Mouse (Mus musculus) gastrocnemius, postnatal 10 days (tissue): ENCODE results near the gene Ddias. TPM values are rescaled to one million over a fixed set of nuclear protein-coding genes. Genes with fewer than 3 reads are reported as not detected.

Experiments used
- DNase-seq: peaks from one replicate; pipeline ENCODE4 v3.0.0; 2021; ENCODE audit warnings: mixed read lengths
- total RNA-seq, 2 experiments: library from RNA; stranded (reverse); gene quantifications; 2 replicates each; pipeline ENCODE4 v1.2.3; 2021

Gene Ddias
- total RNA-seq, 2 experiments from 2014 or later, result 0.82 to 1.4 TPM

DNA sequence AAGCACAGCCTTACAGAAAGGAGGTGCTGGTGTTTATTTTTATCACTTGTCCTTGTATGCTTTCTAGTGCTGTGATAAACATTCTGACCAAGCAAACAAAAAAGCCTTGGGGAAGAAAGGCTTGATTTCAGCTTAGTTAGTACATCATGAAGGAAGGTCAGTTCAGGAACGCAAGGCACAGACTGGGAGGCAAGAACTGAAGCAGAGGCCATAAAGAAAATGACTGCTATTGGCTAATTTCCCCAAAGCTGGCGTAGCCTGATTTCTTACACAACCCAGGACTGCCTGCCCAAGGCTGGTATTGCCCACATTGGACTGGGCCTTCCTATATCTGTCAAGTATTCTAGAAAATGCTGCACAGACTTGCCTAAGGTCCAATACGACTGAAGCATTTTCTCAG is 25.8 kb downstream of the Ddias start:
- no peak for DNase-seq

DNA sequence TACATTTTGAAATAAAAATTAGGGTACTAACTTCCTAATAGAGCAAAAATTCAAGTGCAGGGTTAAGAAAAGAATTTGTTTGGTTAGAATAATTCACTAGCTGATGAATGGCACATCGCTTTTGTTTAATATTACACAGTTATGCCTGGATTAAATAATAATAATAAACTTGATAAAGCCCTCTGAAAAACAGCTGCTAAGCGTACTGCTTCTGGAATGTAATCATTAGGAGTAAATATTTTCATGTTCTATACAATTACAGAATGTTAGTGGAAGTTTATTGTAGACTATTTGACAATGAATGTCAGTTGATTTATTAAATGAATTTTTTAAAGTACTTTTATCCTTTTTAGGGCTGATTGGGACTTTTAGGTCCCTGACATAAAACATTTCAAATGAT is 31.8 kb downstream of the Ddias start:
- no peak for DNase-seq

DNA sequence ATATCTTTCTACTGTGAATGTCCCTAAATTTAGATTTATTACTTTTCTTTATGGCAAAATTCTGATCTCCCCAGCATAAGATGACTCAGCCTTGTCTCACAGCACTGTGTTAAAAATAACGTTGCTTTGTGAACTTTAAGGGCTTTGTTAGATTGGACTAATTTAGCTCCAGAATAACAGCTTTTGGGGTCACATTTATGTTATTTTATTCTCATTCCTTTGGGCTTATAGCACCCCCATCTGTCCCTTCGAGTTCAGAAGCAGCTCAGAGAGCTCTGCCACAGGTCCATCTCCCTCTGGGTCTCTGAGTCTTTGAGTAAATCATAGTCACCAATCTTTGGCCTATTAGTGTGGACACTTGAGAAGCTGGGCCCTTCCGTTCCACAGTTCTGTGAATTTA is 36.1 kb downstream of the Ddias start:
- DNase-seq, result no peak

DNA sequence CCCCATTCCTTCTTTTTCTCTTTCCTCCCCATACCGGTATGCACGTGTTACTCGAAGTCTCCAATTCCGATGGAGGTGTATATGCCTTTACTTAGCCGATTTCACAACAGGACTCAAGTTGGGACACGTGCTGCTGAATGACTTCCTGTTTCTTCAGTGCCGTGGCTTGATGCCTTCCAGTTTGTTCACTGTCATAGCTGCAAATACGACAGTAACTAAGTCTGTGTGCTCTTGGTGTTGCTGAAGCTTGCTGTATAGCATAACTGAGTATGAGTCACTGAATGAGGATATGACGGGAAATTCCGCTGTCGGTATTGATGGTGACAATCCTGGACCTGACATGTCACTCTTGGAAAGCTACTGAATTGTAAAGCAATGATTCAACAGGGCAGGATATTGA is 36.8 kb downstream of the Ddias start:
- no peak for DNase-seq

DNA sequence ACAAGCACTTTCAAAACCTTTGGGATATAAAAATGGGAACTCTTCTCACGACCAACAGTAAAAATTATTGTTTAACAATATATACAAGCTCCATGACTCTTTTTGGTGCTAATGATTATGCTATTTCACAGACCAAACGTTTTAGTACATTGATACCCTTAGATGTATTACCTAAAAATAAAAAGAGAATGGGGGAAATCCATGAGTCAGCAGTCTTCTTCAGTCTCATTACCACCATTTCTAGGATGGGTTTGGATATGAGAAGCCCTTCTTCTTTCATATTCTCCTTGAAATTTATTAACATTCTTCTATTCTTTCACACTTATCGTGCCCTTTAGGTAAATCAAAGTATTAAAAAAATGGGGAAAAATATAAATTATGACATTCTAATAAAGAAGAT is 37.6 kb downstream of the Ddias start:
- no peak for DNase-seq

DNA sequence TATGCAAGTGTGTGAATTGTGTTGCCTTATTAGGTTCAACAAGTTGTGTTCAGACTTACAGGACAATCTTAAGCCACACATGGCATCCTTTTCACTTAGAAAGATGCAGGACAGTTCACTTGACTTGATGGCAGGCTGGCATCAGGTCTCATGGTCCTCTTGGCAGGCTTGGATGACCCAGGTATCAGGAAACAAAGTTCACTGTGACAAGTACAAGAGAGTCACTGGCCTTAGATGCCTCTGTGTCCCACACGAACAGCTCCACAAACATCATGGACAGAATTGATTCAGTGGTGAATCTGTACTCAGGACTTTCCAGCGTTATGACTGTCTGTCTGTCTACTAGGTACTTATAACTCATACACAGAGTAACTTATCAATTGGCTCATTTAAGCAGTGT is 39.7 kb downstream of the Ddias start:
- no peak for DNase-seq

DNA sequence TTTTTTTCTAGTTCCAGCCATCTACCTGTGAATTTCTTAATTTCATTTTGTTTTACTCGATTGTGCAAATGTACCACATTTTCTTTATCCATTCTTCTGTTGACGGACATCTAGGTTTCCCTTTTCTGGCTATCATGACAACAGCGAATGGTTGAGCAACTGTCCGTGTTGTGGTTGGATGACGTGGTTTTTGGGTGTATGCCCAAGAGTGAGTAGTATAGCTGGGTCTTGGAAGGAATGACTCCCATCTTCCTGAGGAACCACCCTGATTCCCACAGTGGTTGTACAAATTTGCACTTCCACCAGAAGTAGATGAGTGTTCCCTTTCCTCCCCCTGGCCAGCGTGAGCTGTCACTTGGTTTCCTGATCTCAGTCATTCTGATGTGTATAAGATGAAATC is 41.7 kb downstream of the Ddias start:
- no peak for DNase-seq

DNA sequence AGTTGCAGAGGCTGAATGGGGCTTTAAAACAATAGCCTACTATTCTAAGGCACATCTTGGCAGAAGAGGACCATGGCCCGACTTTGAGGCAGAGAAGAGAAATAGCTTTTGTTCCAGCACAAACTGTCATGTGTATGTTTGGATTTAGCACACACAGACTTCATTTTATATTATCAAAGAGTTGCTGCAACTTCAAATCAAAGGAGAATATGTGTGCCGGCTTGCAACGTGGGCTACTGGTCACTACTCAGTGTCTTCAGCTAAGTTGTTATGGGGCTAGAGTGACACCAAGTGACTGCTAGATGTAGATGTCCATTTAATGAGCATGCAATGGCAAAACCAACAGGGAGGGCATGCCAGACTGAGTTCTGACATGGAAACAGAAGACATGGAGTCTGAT is 46.1 kb downstream of the Ddias start:
- no peak for DNase-seq

DNA sequence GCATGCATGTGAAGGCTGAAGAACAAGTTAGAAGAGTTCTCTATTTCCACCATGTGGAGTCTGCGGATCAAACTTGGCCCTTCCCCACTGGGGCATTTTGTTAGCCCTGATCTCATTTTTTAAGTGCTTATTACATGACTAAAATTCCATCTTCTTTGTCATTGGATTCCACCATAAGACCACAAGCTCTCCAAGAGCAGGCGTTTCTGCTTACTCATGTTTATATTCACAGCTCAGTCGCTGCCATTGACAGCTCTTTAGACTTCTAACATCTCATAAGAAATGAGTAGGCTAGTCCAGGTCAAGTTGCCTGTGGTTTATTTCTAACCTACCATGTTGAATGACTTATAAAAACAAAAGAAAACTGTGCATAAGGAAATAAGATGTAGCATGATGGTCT is 47.8 kb downstream of the Ddias start:
- no peak for DNase-seq

DNA sequence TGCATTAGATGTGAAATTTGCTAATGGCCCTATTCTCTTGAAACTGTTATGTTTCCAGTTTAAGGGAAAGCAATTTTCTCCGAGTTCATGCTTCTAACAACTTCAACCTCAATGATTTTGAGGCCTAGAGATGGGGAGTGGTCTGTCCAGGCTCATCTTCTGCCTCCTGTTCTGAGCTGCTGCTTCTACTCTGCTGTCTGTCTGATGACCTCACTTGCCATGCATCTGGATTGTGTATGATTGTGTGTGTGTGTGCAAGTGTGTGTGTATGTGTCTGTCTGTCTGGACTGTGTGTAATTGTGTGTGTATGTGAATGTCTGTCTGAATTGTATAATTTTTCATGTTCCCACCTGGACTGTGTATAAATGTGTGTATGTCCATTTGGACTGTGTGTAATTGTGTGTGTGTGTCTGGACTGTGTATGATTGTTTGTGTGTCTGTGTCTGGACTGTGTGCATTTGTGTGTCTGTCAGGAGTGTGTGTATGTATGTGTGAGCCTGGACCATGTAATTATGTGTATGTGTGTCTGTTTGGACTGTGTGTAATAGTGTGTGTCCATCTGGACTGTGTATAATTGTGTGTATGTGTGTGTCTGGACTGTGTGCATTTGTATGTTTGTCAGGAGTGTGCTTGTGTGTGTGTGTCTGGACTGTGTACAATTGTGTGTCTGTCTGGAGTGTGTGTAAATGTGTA is 51.5 kb downstream of the Ddias start:
- no peak for DNase-seq

DNA sequence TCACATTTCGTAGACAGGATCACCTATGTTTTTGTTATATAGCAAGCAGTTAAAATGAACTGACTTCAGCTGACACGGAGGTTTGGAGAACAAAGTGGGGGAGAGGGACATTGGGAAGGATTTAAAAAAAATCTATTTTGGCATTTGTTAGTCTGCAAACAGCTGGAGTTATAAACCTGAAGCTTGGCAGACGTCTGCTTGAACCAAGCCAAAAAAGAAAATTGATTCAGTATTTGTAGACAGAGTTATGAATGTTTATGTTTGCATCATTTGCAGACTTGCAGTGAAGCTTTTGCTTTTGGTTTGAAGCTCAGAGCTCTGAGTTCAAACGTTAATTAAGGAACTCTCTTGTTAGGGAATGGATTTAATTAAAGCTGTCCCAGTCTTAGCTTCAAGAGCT is 52.2 kb downstream of the Ddias start:
- DNase-seq, result no peak

DNA sequence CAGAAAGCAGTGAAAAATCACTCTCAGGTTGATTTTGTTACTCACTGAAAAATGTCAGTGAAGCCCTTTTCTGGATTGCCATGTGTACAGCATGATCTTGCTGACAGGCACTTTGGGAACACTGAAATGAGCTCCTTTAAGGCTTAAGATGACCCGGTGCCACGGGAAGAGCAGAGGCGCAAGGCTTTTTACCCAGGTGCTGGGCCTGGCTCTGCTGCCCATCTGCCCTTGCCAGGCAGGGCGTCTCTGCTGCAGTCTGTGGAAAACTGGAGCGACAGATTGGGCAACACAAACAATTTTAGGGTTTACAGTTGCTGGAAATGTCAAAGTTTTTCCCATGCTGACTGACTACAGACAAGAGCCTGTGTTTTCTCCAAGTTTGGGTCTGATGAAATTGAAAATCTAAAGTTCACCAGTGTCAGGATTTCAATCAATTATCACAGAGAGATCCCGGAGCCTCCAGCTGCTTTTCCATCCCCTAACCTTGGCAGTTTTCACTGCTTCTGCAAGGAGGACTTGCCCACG is 53.0 kb downstream of the Ddias start:
- DNase-seq, result no peak

DNA sequence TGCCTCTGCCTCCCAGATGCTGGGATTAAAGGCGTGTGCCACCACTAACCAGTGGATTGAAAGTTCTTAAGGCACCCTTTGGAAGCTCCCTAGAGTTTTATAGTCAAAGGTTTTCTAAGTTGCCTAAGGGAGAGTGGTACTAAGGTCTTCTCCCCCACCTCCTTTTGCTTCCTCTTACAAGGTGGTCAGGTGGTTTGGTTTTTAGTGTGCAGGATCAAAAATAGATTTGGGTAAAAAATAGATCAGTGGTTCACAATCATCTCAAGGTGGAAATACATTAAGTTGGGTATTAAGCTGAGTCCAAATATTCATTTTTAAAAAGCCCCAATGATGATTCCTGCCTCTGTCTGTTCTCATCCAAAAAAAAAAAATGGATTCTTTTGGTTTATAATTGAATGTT is 53.6 kb downstream of the Ddias start:
- no peak for DNase-seq

DNA sequence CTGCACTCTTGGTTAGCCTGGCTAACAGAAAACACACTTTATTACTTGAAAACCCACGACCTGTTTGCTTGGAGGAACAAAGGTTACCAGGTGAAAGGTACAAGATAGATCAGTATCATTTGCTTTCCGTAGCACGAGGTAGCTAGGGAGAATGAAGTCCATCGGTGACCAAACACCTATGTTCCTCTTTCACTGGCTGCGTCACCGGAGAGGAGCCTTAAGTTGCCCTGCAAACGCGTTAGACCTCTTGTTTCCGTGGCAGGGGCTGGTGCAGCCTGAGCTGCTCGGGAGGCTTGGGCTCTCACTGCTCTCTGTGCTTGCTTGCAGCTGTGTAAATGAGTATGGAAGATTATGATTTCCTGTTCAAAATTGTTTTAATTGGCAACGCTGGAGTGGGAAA is 54.4 kb downstream of the Ddias start:
- no peak for DNase-seq

DNA sequence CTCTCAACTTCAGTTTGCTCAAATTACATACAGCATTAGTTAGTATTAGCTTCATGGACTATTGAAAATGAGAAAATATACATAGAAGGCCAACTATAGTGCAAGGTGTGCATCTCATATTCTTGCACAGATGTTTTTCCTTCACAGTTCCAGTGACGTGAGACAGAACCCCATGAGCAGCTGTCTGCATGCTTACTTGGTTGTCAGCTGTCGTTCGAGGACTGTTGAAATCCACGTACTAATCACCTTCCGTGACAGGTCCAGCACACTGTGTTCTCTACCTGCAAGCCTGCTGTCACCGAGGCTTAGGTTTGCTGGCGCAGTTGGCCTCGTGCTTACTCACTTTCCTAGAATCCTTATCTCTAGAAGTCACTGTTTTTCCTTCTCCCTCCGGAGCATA is 56.2 kb downstream of the Ddias start:
- DNase-seq, result no peak

DNA sequence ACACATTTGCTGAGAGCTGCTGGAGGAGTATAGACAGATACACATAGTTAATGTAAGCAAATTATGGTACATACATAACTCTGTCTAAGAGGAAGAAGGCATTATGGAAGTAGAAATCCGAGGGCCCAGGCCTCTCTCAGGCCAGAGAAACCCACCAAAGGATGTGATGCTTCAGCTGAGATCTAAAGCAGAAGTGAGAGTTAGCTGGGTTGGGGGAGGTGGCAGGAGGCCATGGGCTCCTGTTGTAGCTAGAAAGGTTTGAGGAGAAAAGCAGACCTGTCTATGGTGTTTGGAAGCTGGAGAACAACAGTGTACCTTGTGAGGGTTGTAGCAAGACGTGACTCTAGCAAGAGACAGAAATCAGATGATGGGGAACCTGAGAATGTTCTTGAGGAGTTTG is 56.8 kb downstream of the Ddias start:
- DNase-seq, result no peak

DNA sequence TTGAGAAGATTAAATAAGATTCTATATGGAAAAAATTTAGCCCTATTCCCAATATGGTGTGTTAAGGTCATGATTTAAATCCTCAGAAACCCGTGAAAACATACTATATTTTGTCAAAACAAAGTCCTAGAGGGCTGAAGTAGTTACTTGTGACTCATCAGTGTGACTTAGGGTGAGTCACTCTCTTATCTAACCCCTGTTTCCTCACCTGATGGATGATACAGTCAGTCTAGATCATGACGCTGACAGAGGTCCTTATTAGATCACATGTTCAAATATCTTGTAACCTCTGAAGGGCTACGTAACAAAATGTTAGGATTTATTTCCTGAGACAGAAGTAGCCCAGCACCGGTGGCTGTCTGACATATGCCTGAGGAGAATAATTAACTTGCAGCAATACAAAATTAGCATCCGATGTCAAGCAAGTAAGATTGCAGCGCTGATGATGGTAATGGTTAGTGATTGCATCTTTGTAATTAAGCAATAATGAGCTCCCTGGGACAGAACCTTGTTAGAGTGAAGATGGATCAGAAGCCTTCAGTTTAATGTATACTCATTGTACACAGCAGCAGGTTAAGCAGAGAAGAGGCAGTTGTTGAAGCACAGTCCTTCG is 62.3 kb downstream of the Ddias start:
- DNase-seq, result no peak

Other genes with a start within 250 kb of the Ddias start
- gene Ankrd42, start 237.1 kb downstream of the Ddias start, total RNA-seq, result 1 to 10 TPM; 1.0 to 1.9 TPM
- 10 to 100 TPM; 24.6 to 34.6 TPM for gene Pcf11, start 204.3 kb downstream of the Ddias start, total RNA-seq
- 1 to 10 TPM; 7.4 to 8.2 TPM for gene Rab30, start 132.6 kb downstream of the Ddias start, total RNA-seq
- 10 to 100 TPM; 22.4 to 30.9 TPM for gene Prcp, start 223 bp upstream of the Ddias start, total RNA-seq
- gene Fam181b, start 205.6 kb upstream of the Ddias start, total RNA-seq, result 1 to 10 TPM; 2.3 to 3.6 TPM